Mouse (Mus musculus) small intestine, adult 2 months (tissue): ENCODE results near the gene Gtf2a2. TPM values are rescaled to one million over a fixed set of nuclear protein-coding genes. Genes with fewer than 3 reads are reported as not detected.

Experiments used
- H3K27ac ChIP-seq: fragments of 200-500 bp; 2 replicates; pipeline ENCODE4 v1.5.1; 2012; ENCODE audit warnings: low read depth, low read length, control low read depth, inconsistent platforms; ENCODE audit not compliant: insufficient read depth
- H3K27me3 ChIP-seq: fragments of 200-500 bp; 2 replicates; pipeline ENCODE4 v1.6.1; 2012; ENCODE audit warnings: mild to moderate bottlenecking, moderate library complexity, low read length, inconsistent platforms; ENCODE audit not compliant: control insufficient read depth, insufficient read depth
- H3K36me3 ChIP-seq: fragments of 200-500 bp; 2 replicates; pipeline ENCODE4 v1.6.1; 2012; ENCODE audit warnings: mild to moderate bottlenecking, low read length, control low read depth, inconsistent platforms; ENCODE audit not compliant: control insufficient read depth, insufficient read depth
- H3K4me1 ChIP-seq: fragments of 200-500 bp; 2 replicates; pipeline ENCODE4 v1.6.1; 2012; ENCODE audit warnings: low read length, inconsistent platforms, mixed read lengths; ENCODE audit not compliant: control insufficient read depth, insufficient read depth, insufficient read length
- H3K4me3 ChIP-seq: fragments of 200-500 bp; 2 replicates; pipeline ENCODE4 v1.5.1; 2012; ENCODE audit warnings: low read depth, mild to moderate bottlenecking, control low read depth, inconsistent platforms, low read length, moderate library complexity
- CTCF ChIP-seq: fragments of 200-500 bp; IDR thresholded peaks from 2 replicates; pipeline ENCODE4 v1.5.1; 2012; ENCODE audit warnings: low read depth, mild to moderate bottlenecking, control low read depth, inconsistent platforms, low read length, moderate library complexity, mixed read lengths; ENCODE audit not compliant: insufficient replicate concordance, insufficient read length; ENCODE audit errors: extremely low read depth
- POLR2A ChIP-seq: fragments of 200-500 bp; IDR thresholded peaks from 2 replicates; pipeline ENCODE4 v1.6.1; 2012; ENCODE audit warnings: low read depth, mild to moderate bottlenecking, control low read depth, inconsistent platforms, low read length, moderate library complexity
- WGBS: fragments of 180-500 bp; shearing (Covaris S2); methylation state at CpG from one replicate; pipeline ENCODE4 v1.1.7; 2018; 5-methylcytosine and 5-hydroxymethylcytosine counted together
- polyA plus RNA-seq: library from polyadenylated mRNA; depleted of rRNA; stranded (reverse); fragments of >200 nt; gene quantifications from 2 replicates; pipeline ENCODE4 v1.2.3, GENCODE M21; 2012

The Gtf2a2 gene
- polyA plus RNA-seq, 1 experiment = 9.2 TPM

DNA sequence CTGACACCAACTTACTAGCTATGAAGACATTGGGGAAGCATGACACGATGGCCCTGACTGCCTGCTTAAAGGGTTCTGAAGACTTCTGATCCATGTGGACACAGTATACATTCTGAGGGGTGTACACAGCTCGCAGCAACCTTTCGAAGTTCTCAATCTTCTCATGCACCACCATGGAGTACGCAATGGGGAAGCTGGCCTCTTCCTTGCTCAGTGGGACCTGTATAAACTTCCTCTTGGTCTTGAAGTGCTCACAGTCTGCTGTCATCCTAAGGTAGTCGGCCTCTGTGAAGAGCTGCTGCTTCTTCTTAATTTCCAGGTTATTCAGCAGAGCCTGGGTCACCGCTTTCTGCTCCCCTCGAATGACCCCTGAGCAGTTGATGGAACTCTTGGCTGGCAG lies 22.4 kb downstream of the Gtf2a2 start:
- WGBS = 86% methylated on average over 7 of the region's 7 CpGs
- H3K27ac ChIP-seq = no peak overlapping the region; the same call in 1 of the 2 replicates
- H3K4me3 ChIP-seq = peak overlapping the region; percentile 37
- no peaks in the 10 kb centered on the region for H3K27me3 ChIP-seq
- H3K4me1 ChIP-seq = peaks cover 6% of the 10 kb centered on the region; the same call in 1 of the 2 replicates
- TF ChIP-seq CTCF (no peak), POLR2A (no peak)
- H3K36me3 ChIP-seq = peaks cover 10% of the 10 kb centered on the region

- Histone ChIP-seq H3K4me1 (peaks cover 6% of the 10 kb centered on the region; the same call in 1 of the 2 replicates), H3K27me3 (no peaks in the 10 kb centered on the region), H3K27ac (peak overlapping the region; percentile 89), H3K4me3 (no peak overlapping the region), H3K36me3 (peaks cover 10% of the 10 kb centered on the region)
- TF ChIP-seq CTCF (peak; percentile 17; the same call in 1 of the 2 replicates), POLR2A (no peak; the same call in 1 of the 2 replicates)
- WGBS = 27% methylated on average over 4 of the region's 4 CpGs
Measured at GRCm38 (mm10) chr9:70036646-70037045, 24.3 kb downstream of the Gtf2a2 start.

DNA sequence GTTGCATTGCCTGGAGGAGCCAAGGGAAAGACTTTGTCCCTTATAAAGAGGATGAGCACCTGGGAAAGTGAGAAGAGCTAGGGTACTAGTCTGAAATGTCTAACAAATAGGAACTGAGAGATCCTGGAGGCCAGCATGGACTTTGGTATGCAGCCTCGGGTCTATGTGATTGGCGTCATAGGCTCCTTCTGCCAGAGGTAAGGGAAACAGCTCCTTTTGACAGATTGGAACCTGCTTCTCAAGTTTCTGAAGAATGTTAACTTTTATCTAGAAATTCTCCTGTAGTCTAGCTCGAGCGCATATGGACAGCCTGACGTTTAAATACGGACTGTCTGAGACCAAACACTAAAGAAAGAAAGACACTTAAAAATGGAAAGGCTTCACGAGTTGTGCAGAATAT lies 25.6 kb downstream of the Gtf2a2 start, which contains the start of gene Gcnt3:
Gcnt3 (minus strand) TSS at position 101 of the 400 bp plus-strand sequence.
- WGBS = 40% methylated on average over 7 of the region's 7 CpGs
- H3K4me3 ChIP-seq = no peak within 1 kb of the TSS
- H3K27ac ChIP-seq = peak within 1 kb of the TSS; percentile 89
- H3K27me3 ChIP-seq = no peaks in the 10 kb centered on the region
- no peak for TF ChIP-seq POLR2A
- no peak for TF ChIP-seq CTCF
- peaks cover 7% of the 10 kb centered on the region; the same call in 1 of the 2 replicates for H3K4me1 ChIP-seq
- peaks cover 10% of the 10 kb centered on the region for H3K36me3 ChIP-seq

DNA sequence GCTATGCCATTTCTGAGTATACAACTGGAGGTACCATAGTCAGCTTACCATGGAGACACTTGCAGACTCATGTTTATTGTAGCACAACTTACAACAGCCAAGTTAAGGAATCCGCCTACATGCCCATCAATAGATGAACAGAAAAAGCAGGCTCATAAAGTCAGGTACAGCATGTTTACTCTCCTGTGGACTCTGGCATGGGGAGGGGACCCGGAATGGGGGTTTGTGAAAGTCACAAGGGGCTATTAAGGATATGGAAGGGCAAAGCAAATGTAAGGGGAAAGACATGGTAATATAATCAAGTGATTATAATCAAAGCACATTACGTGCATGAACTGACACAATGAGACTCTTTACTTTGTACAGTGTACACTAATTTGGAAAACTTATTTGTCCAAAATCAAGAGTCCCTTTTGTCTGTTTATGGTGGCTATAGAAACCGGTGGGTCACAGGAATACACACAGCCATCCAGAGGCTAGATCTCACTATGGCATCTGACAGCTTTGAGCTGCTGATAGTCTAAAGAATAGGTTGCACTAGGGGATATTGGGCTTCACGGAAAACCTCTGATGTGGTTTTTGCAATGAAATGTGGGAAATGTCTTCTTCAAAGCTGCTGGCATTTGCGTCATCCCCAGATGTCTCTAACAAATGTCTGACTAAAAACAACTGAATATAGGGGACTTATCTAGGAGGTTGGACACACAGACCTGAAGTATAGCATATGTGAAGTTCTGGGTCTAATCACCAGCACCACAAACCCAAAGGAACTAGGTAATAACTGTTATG lies 27.4 kb downstream of the Gtf2a2 start:
- Histone ChIP-seq H3K36me3 (peaks cover 2% of the 10 kb centered on the region; the same call in 1 of the 2 replicates), H3K27me3 (no peaks in the 10 kb centered on the region), H3K4me3 (no peak overlapping the region), H3K4me1 (peaks cover 21% of the 10 kb centered on the region), H3K27ac (no peak overlapping the region)
- TF ChIP-seq POLR2A (no peak), CTCF (no peak)
- 40% methylated on average over 6 of the region's 6 CpGs for WGBS

DNA sequence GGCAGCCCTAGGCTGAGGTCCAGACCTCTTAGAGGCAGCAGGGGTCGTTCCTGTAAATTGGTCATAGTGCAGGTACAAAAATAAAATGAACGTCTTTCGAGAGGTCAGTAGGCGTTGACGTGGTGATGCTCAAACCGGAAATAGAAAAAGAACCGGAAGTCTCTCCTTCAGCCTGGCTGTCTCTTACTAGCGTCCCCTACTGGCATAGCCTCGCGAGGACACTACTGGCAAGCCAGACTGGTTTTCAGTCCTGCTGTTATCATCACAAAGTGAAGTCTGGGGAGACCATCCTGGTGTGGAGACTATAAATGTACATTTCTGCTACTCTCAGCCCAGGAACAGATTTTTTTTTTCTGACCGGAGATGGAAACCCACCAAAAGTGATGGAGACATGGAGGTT lies 28.2 kb downstream of the Gtf2a2 start:
- H3K27ac ChIP-seq = no peak overlapping the region
- H3K4me3 ChIP-seq = no peak overlapping the region
- 89% methylated on average over 11 of the region's 11 CpGs for WGBS
- H3K27me3 ChIP-seq = no peaks in the 10 kb centered on the region
- no peaks in the 10 kb centered on the region for H3K36me3 ChIP-seq
- H3K4me1 ChIP-seq = peaks cover 24% of the 10 kb centered on the region
- no peak for TF ChIP-seq POLR2A
- no peak for TF ChIP-seq CTCF

DNA sequence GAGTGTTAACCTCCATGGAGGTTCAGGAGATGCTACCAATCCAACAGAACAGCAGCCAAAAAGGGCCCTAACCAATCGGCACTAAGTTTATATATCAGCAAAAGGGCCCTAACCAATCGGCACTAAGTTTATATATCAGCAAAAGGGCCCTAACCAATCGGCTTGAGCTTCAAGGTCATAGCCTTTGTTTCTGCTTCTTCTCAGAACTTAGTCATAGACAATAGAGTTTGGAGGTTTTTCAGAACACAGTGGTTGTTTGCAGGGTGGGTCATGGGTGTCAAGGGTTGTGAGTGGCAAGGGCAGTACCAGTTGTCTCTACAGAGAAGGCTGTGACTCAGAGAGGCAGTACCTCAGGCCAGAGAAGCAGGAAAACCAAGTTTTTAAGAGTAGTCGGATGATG lies 29.8 kb downstream of the Gtf2a2 start:
- TF ChIP-seq CTCF = no peak
- no peak for TF ChIP-seq POLR2A
- WGBS = 88% methylated on average over 4 of the region's 4 CpGs

DNA sequence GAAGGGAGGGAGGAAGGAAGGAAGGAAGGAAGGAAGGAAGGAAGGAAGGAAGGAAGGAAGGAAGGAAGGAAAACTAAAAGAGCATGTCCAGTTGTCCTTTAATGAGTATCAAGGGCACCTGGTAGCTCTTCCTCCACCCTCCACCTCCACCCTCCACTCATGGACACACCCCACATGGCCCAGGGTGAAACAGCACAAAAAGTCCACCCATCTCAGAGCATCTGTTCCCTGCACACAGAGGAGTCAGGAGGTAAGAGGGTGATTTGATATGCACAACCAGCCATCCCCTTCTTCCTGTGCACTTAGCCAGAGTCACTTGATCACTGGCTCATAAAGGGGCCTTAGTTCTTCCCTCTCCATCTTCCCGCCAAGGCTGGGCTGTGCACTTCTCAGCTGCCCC lies 30.6 kb downstream of the Gtf2a2 start:
- Histone ChIP-seq H3K27me3 (no peaks in the 10 kb centered on the region), H3K27ac (peak overlapping the region; percentile 90; the same call in 1 of the 2 replicates), H3K4me1 (peaks cover 35% of the 10 kb centered on the region), H3K36me3 (no peaks in the 10 kb centered on the region), H3K4me3 (no peak overlapping the region)
- TF ChIP-seq CTCF (no peak), POLR2A (no peak)
- 92% methylated on average over 1 of the region's 1 CpGs for WGBS

More for the DNA sequence above, 29.8 kb downstream of the Gtf2a2 start:
- H3K27ac ChIP-seq = no peak overlapping the region
- H3K27me3 ChIP-seq = no peaks in the 10 kb centered on the region
- no peaks in the 10 kb centered on the region for H3K36me3 ChIP-seq
- peaks cover 32% of the 10 kb centered on the region for H3K4me1 ChIP-seq
- H3K4me3 ChIP-seq = no peak overlapping the region
